Mouse (Mus musculus) lung, embryonic 16.5 days (tissue): ENCODE results near the gene Esyt1. TPM values are rescaled to one million over a fixed set of nuclear protein-coding genes. Genes with fewer than 3 reads are reported as not detected.
"Not testable (repeated sequence)": the region's sequence is repeated elsewhere in the genome, so short reads cannot be mapped to it uniquely, and the experiment has no call there.

ENCODE experiments used
- ATAC-seq: fragments of 200-750 bp; cut with Nextera tagmentation; 2 replicates; pipeline ENCODE4 v1.8.0; 2017; ENCODE audit warnings: low read depth, mild to moderate bottlenecking, moderate library complexity
- H3K27ac ChIP-seq: fragments of 300-500 bp; sonication (generic); 2 replicates; pipeline ENCODE4 v1.5.1; 2014; ENCODE audit warnings: mild to moderate bottlenecking, control low read depth, low read length
- H3K27me3 ChIP-seq: fragments of 300-500 bp; sonication (generic); 2 replicates; pipeline ENCODE4 v1.6.1; 2014; ENCODE audit warnings: low read depth, low read length, mixed read lengths; ENCODE audit not compliant: control insufficient read depth, insufficient read depth
- H3K36me3 ChIP-seq: fragments of 300-500 bp; sonication (generic); 2 replicates; pipeline ENCODE4 v1.6.1; 2014; ENCODE audit warnings: low read length; ENCODE audit not compliant: control insufficient read depth, insufficient read depth
- H3K4me1 ChIP-seq: fragments of 300-500 bp; sonication (generic); replicated peaks from 2 replicates; pipeline ENCODE4 v1.6.1; 2014; ENCODE audit warnings: low read length, mixed read lengths; ENCODE audit not compliant: control insufficient read depth, insufficient read depth
- H3K4me2 ChIP-seq: fragments of 300-500 bp; sonication (generic); 2 replicates; pipeline ENCODE4 v1.6.1; 2014; ENCODE audit warnings: low read depth, low read length, control low read depth
- H3K4me3 ChIP-seq: fragments of 300-500 bp; sonication (generic); 2 replicates; pipeline ENCODE4 v1.5.1; 2014; ENCODE audit warnings: mild to moderate bottlenecking, low read length, control low read depth
- H3K9ac ChIP-seq: fragments of 300-500 bp; sonication (generic); 2 replicates; pipeline ENCODE4 v1.6.1; 2014; ENCODE audit warnings: low read length, control low read depth
- H3K9me3 ChIP-seq: fragments of 300-500 bp; sonication (generic); 2 replicates; pipeline ENCODE4 v1.6.1; 2016; ENCODE audit warnings: low read length; ENCODE audit not compliant: control insufficient read depth
- WGBS: fragments of 180-500 bp; shearing (Covaris S2); extraction: QIAGEN DNeasy Blood & Tissue Kit; methylation state at CpG from one replicate; pipeline ENCODE4 v1.1.7; 2014; 5-methylcytosine and 5-hydroxymethylcytosine counted together
- polyA plus RNA-seq: library from polyadenylated mRNA; unstranded; fragments of >200 nt; fragmentation: Nextera tagmentation; extraction: Ambion mirVana; gene quantifications from 2 replicates; pipeline ENCODE4 v1.2.1, GENCODE M21; 2015

The Esyt1 gene
- polyA plus RNA-seq, result 32.5 and 34.4 TPM in 2 replicates

GRCm38 (mm10) chr10:128525671-128526308 lies at the start of gene Esyt1:
TSS of gene Esyt1 (minus strand) at chr10:128525871.
- H3K27me3 ChIP-seq, result 0 out of 2 replicates have a peak, but pooled peaks cover 2% of the 10 kb centered on the region
- H3K4me2 ChIP-seq, result peak within 1 kb of the TSS; percentile 99
- H3K4me1 ChIP-seq, result peaks cover 12% of the 10 kb centered on the region
- peak within 1 kb of the TSS; percentile 87 for H3K27ac ChIP-seq
- H3K9me3 ChIP-seq, result no peaks in the 10 kb centered on the region
- under 1% methylated on average over 37 of the region's 37 CpGs for WGBS
- H3K4me3 ChIP-seq, result peak within 1 kb of the TSS; percentile 88
- H3K9ac ChIP-seq, result peak within 1 kb of the TSS; percentile 86
- ATAC-seq, result peak; percentile 98
- H3K36me3 ChIP-seq, result no peaks in the 10 kb centered on the region

GRCm38 (mm10) chr10:128575063-128575462 lies 49.4 kb upstream of the Esyt1 start:
- H3K27me3 ChIP-seq, result no peaks in the 10 kb centered on the region
- peaks cover 3% of the 10 kb centered on the region; the same call in 1 of the 2 replicates for H3K9me3 ChIP-seq
- H3K4me3 ChIP-seq, result no peak overlapping the region
- H3K4me1 ChIP-seq, result no peaks in the 10 kb centered on the region
- no peak overlapping the region for H3K4me2 ChIP-seq
- no peak for ATAC-seq
- WGBS, result 86% methylated on average over 2 of the region's 2 CpGs
- H3K9ac ChIP-seq, result no peak overlapping the region
- H3K27ac ChIP-seq, result no peak overlapping the region
- H3K36me3 ChIP-seq, result peaks cover 6% of the 10 kb centered on the region; the same call in 1 of the 2 replicates

- peak within 1 kb of the TSS; percentile 90 for H3K4me3 ChIP-seq
- H3K9me3 ChIP-seq, result no peaks in the 10 kb centered on the region
- ATAC-seq, result peak; percentile 98
- H3K36me3 ChIP-seq, result peaks cover 22% of the 10 kb centered on the region
- peak within 1 kb of the TSS; percentile 97 for H3K27ac ChIP-seq
- H3K4me2 ChIP-seq, result peak within 1 kb of the TSS; percentile 95
- WGBS, result under 1% methylated on average over 56 of the region's 58 CpGs
- H3K27me3 ChIP-seq, result no peaks in the 10 kb centered on the region
- H3K4me1 ChIP-seq, result peaks cover 13% of the 10 kb centered on the region
- H3K9ac ChIP-seq, result peak within 1 kb of the TSS; percentile 85
Observed at GRCm38 (mm10) chr10:128565788-128566531, 40.3 kb upstream of the Esyt1 start, which contains the start of gene Pa2g4. TSS of gene Pa2g4 (minus strand) at chr10:128565987.

- no peaks in the 10 kb centered on the region for H3K27me3 ChIP-seq
- H3K36me3 ChIP-seq, result peaks cover 27% of the 10 kb centered on the region
- peak overlapping the region; percentile 95 for H3K4me2 ChIP-seq
- H3K9ac ChIP-seq, result peak overlapping the region; percentile 85
- H3K4me3 ChIP-seq, result peak overlapping the region; percentile 90
- peak overlapping the region; percentile 88 for H3K27ac ChIP-seq
- 0% methylated on average over 45 of the region's 46 CpGs for WGBS
- peaks cover 13% of the 10 kb centered on the region for H3K4me1 ChIP-seq
- H3K9me3 ChIP-seq, result no peaks in the 10 kb centered on the region
- ATAC-seq, result peak; percentile 13
Observed at GRCm38 (mm10) chr10:128565206-128565787, 39.6 kb upstream of the Esyt1 start.

- ATAC-seq, result no peak
- Histone ChIP-seq H3K4me1 (peaks cover 13% of the 10 kb centered on the region), H3K36me3 (peaks cover 39% of the 10 kb centered on the region), H3K4me2 (no peak overlapping the region), H3K9ac (peak overlapping the region; percentile 46; the same call in 1 of the 2 replicates), H3K27me3 (no peaks in the 10 kb centered on the region), H3K27ac (no peak overlapping the region), H3K9me3 (no peaks in the 10 kb centered on the region), H3K4me3 (no peak overlapping the region)
- 89% methylated on average over 6 of the region's 6 CpGs for WGBS
Observed at GRCm38 (mm10) chr10:128563544-128563943, 37.9 kb upstream of the Esyt1 start.

- 81% methylated on average over 6 of the region's 6 CpGs for WGBS
- no peak overlapping the region for H3K27ac ChIP-seq
- peaks cover 41% of the 10 kb centered on the region for H3K36me3 ChIP-seq
Observed at GRCm38 (mm10) chr10:128556963-128557362, 31.3 kb upstream of the Esyt1 start.

GRCm38 (mm10) chr10:128556286-128556685 lies 30.6 kb upstream of the Esyt1 start:
- Histone ChIP-seq H3K36me3 (peaks cover 34% of the 10 kb centered on the region), H3K9ac (no peak overlapping the region), H3K4me2 (no peak overlapping the region), H3K4me1 (no peaks in the 10 kb centered on the region), H3K27ac (no peak overlapping the region), H3K4me3 (no peak overlapping the region), H3K9me3 (no peaks in the 10 kb centered on the region), H3K27me3 (no peaks in the 10 kb centered on the region)
- no peak for ATAC-seq

More at GRCm38 (mm10) chr10:128556963-128557362, 31.3 kb upstream of the Esyt1 start:
- no peaks in the 10 kb centered on the region for H3K27me3 ChIP-seq
- no peak overlapping the region for H3K4me3 ChIP-seq
- H3K4me2 ChIP-seq, result no peak overlapping the region
- H3K4me1 ChIP-seq, result no peaks in the 10 kb centered on the region
- no peak overlapping the region for H3K9ac ChIP-seq
- no peaks in the 10 kb centered on the region for H3K9me3 ChIP-seq
- no peak for ATAC-seq

GRCm38 (mm10) chr10:128555567-128555966 lies 29.9 kb upstream of the Esyt1 start:
- not testable (repeated sequence) for H3K4me1 ChIP-seq, H3K9ac ChIP-seq, H3K4me3 ChIP-seq, H3K4me2 ChIP-seq, H3K9me3 ChIP-seq, H3K27me3 ChIP-seq, ATAC-seq, H3K27ac ChIP-seq
- H3K36me3 ChIP-seq, result peaks cover 31% of the 10 kb centered on the region
- 74% methylated on average over 1 of the region's 1 CpGs for WGBS
